Mouse (Mus musculus) bone marrow macrophage, adult 2 months (primary cell): ENCODE results near the gene Smim12.

Experiments
- CTCF ChIP-seq: IDR thresholded peaks from 2 replicates; pipeline ENCODE4 v1.5.1; 2012; ENCODE audit warnings: low read depth, mild to moderate bottlenecking, low read length, moderate library complexity
- POLR2A ChIP-seq: IDR thresholded peaks from 2 replicates; pipeline ENCODE4 v1.6.1; 2012; ENCODE audit warnings: mild to moderate bottlenecking, low read depth, low read length, borderline replicate concordance

DNA sequence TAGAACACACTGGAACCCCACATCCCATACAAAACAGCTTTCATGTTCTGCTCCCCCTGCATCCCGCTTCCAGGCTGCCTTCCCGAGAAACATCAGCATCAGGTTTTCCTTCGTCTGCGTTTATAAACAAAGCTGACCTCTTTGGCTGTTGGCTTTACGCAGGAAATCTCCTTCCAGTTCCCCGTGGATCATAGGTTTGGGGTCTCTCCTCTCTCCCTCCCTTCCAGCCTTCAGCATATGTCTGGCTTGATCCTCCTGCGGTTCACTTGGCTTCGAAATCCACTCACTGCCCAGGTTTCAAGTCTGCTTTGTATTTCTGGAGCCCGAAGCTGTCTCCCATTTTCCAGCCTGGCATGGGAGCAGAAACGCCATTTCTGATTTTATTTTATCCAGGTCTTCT, 20.3 kb upstream of the Smim12 start:
- TF ChIP-seq CTCF = no peak
- no peak for TF ChIP-seq POLR2A
